Mouse (Mus musculus): ENCODE measurements around the gene Esyt2.

Esyt2 gene

DNA sequence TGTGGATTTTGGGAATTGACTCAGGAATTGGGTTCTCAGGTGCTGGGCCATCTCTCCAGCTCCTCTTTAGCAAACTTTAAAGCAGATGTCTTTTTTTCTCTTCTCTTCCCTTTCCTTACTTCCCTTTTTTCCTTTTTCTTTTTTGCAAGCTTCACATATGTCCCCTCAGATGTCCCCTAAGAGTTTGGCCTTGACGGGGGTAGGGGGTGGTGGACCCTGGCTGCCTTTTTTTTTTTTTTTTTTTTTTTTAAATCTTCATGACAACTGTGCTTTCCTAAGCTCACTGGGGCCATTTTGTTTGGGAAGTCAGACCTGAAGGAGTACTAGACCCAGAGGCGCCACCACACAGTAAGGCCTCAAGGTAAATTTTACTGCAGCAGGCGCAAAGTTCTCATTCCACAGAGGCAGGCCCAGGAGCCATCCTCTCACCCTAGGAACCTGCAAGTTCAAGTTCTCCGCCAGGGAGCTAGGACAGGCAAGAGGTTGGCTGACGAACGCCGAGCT is 795 bp upstream of the Esyt2 start:
- no peak for DNase-seq (ENCODE audit: low read depth, low spot score)

DNA sequence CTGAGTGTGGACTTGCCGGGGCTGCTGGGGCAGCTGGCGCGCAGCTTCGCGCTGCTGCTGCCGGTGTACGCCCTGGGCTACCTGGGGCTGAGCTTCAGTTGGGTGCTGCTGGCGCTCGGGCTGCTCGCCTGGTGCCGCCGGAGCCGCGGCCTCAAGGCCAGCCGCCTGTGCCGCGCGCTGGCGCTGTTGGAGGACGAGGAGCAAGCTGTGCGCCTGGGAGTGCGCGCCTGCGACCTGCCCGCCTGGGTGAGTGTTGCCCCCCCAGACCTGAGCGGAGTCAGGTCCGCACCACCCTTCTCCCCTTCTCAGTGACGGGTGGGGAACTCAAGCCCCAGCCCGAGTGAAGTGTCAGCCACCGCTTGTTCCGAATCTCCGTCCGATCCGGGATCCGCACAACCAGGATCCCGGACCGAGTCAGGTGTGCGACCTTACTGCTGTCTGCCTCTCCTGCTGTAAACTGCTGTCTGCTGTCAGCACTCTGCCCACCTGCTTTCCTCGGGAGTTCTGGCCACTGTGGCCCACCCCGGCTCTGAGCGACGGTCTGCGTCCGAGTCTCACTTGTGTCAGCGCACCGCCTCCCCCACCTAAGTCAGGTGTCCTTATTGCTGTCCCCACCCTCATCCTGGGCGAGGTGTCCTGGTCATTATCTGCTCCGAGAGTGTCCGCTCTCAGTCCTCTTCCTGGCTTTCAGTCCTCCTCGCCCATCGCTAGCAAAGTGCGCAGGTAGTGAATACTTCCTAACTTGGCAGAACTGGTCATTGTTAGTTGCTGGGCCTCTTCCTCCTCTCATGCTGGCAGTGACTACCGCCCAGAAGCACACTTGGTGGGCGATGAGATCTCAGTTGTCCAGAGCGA is 658 bp downstream of the Esyt2 start:
- no peak for DNase-seq (ENCODE audit: low read depth, low spot score)

GRCm38 (mm10) chr12:116282856-116283255 is 1.9 kb downstream of the Esyt2 start:
- no peak for DNase-seq (ENCODE audit: low read depth, low spot score)

GRCm38 (mm10) chr12:116283511-116283910 is 2.5 kb downstream of the Esyt2 start:
- no peak for DNase-seq (ENCODE audit: low read depth, low spot score)

GRCm38 (mm10) chr12:116293185-116293584 is 12.2 kb downstream of the Esyt2 start:
- DNase-seq (ENCODE audit: low read depth, low spot score): no peak

- no peak for DNase-seq (ENCODE audit: low read depth, low spot score)
These were observed 12.8 kb downstream of the Esyt2 start for GRCm38 (mm10) chr12:116293599-116294292.

DNA sequence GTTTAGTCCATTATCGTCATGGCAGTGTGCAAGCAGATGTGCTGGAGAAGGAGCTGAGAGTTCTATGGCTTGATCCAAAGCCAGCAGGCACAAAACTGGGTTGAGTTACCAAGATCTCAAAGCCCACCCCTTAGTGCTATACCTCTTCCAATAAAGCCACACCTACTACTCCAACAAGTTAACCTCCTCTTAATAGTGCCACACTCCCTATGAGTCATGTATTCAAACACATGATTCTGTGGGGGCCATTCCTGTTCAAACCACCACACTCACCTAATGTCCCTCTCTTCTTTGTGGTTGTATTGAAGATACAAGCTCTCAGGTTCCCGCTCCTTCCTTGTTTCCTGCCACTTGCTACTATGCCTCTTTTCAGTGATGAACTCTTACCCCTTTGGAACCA is 18.9 kb downstream of the Esyt2 start:
- DNase-seq (ENCODE audit: low read depth, low spot score): no peak

- DNase-seq (ENCODE audit: low read depth, low spot score): no peak
These were observed 21.2 kb downstream of the Esyt2 start for GRCm38 (mm10) chr12:116302181-116302580.

DNA sequence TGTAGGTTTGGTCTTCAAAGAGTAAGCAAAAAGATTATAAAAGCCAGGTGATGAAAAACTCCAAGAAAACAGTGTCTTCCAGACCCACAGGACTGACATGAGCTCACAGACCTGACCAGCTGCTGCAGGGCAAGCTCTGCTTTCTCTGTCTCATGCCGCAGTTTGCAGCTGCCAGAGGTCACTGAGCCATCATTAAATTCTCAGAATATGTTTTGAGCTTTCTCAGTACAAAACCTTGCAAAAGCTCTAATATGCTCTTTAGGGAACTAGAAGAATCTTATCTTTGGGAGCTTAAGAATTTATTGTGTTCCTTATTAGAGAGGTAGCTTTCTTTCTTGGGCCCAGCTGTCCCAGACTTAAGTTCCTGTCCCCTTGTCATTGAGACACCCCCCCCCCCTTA is 25.0 kb downstream of the Esyt2 start:
- no peak for DNase-seq (ENCODE audit: low read depth, low spot score)

- no peak for DNase-seq (ENCODE audit: low read depth, low spot score)
These were observed 26.9 kb downstream of the Esyt2 start for GRCm38 (mm10) chr12:116307870-116308269.

DNA sequence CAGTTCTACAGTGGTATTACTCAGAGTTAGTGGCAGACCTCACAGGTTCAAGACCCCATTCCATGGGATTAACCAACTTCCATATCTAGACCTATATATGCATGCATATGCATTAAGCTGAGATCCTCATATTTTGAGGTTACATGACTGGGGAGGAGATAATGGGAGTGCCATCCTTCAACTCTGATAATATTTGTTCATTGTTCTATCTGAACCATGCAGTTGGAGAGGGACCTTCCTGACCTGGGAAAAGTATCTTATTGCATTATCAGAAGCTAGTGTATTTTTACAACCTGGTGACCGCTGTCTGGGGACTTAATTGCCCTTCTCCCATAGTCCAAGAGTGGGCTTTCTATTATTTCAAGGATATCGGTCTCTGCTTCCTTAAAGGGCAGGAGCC is 27.6 kb downstream of the Esyt2 start:
- no peak for DNase-seq (ENCODE audit: low read depth, low spot score)

- no peak for DNase-seq (ENCODE audit: low read depth, low spot score)
These were observed 32.8 kb downstream of the Esyt2 start for GRCm38 (mm10) chr12:116313816-116314215.

- DNase-seq (ENCODE audit: low read depth, low spot score): no peak
These were observed 34.5 kb downstream of the Esyt2 start for GRCm38 (mm10) chr12:116315498-116315897.

DNA sequence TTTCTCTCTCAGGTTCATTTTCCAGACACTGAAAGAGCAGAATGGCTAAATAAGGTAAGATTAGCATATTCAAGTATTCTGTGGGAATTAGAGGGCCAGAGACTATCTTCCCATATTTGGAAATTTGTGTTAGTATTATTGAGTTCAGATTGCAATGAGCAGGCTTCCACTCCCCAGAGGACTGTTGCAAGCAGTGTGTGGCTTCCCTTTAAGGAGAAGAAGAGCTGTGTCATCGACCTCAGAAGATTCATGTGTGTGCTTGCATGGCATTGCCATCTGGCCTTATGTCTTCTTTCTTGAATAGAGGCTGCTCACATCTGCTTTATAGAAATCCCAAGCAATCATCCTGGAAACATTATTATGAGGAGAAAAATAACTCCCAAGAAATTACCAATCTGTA is 36.8 kb downstream of the Esyt2 start:
- no peak for DNase-seq (ENCODE audit: low read depth, low spot score)

- no peak for DNase-seq (ENCODE audit: low read depth, low spot score)
These were observed 44.5 kb downstream of the Esyt2 start for GRCm38 (mm10) chr12:116325545-116325944.

- DNase-seq (ENCODE audit: low read depth, low spot score): no peak
These were observed 45.2 kb downstream of the Esyt2 start for GRCm38 (mm10) chr12:116326159-116326558.

DNA sequence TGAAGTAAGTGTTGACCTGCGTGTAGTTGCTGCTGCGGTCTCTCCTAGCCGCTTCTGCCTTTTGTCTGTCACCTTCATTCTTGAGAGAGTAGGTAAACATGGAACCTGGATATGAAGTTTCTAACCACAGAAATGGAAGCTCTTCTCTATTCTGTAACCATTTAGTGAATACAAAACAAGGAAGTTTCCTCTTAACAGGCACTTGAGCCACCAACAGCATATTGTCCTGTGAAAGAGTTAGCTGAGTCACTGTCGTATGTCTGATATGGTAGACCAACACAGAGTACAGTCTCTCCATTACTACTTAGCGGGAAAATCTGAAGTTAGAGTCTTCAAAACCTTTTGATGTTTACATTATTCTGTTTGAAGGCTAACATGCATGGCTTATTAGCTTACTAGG is 53.3 kb downstream of the Esyt2 start:
- no peak for DNase-seq (ENCODE audit: low read depth, low spot score)

DNA sequence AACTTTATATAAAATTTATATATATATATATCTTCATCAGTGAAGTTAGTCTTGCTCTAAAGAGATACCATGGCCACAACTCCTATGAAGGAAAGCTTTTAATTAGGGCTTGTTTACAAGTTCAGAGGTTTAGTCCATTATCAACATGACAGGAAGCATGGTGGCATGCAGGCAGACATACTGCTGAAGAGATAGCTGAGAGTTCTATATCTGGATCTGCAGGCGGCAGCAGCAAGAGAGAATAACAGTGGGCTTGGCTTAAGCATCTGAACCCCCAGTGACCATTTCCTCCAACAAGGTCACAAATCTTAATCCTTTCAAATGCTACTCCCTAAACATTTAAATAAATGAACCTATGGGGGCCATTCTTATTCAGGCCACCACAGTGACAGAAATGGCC is 59.2 kb downstream of the Esyt2 start:
- no peak for DNase-seq (ENCODE audit: low read depth, low spot score)

DNA sequence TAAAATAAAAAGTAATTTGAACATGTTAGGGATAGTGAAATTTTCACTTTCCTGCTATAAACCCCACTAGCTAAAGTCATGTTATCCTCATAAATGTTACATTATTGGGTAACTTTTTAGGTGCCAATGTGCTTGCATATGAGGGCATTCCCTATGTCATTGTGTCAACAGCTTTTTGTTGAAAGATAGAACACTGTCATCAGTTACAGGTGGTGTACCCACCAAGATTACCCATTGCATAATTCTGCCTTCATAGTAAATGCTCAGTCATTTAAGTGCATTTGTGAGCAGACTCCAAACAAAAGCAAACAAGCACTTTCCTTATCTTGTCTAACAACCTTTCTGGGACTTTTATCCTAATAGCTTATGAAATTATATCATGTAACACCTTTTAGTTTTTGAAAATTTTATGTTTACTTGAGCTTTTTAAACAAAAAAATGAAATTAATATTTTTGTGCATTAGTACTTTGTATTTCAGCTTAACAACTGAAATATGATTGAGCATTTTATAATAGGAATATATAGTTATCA is 67.8 kb downstream of the Esyt2 start:
- no peak for DNase-seq (ENCODE audit: low read depth, low spot score)

DNA sequence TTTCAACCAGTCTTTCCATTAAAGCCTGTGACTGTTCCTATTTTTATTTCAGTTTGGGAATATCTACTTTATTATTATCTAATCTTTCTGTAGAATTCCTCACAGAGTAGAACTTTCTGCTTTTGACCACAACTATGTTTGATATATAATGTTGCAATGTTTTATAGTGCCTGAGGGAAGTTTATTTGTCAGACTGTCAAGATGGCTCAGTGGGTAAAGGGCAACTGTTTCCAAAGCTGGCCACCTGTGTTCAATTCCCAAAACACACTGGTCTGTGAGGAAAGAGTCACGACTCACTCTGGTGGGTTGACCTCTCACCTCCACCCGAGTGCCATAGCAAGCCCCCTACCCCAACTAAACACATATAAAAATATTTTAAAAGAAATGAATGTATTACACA is 68.4 kb downstream of the Esyt2 start:
- DNase-seq (ENCODE audit: low read depth, low spot score): no peak

DNA sequence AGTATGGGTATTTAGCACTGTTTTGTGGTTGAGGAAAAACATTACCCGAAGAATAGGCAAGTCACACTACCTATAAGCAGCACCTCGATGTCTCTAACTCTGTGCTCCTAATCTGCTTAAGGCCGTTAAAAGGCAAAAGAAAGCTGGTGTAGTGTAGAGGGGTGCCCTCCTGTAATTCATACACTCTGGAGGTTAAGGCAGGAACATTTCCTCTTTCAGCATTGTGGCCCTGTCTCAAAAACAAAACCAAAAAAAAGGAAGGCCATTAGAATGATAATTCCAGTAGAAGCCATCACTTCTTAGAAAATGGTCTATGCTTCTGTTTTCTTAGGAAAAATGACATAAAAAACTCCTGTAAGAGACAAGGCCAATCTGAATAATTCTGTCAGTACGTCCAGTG is 70.0 kb downstream of the Esyt2 start:
- no peak for DNase-seq (ENCODE audit: low read depth, low spot score)

DNA sequence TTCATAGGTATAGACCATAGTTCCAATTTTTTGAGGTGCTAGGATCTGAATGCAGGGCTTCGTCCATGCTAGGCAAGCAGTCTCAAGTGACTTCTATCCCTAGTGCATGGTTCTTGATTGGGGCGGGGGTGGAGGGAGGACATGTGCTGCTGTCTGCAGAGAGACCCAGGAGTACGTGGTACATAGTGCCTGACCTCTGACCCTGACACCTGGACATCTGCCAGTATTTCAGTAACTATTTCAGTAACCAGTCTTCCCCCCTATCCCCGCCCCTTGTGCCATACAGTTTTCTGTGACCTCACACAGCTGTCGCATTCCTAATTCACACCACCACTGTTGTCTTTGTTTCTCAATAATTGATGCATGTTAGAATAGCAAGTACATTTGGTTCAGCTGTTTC is 71.4 kb downstream of the Esyt2 start:
- no peak for DNase-seq (ENCODE audit: low read depth, low spot score)

DNA sequence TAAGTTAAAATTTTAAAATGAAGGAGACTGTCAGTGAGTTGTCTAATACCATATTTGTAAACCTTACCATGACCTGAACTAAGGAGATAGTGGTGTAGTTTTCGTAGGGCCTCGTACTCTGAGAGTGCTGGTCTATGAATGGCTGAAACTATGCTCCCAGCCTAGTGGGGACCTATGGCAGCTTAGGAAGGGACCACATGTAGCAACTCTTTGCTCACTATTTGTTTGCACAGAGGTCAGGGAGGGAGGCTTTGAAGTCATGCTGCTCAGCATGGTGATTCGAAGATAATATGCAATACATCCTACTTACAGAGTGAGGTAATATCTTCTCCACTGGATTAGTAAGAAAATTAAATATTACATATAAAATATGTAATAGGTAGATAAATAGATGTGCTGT is 73.7 kb downstream of the Esyt2 start:
- no peak for DNase-seq (ENCODE audit: low read depth, low spot score)
